Mouse (Mus musculus) forebrain, postnatal 0 days (tissue): Measurements from ENCODE around the gene Prkd2. TPM values are rescaled to one million over a fixed set of nuclear protein-coding genes. Genes with fewer than 3 reads are reported as not detected.

ENCODE experiments used
- ATAC-seq: fragments of 200-750 bp; cut with Nextera tagmentation; 2 replicates; pipeline ENCODE4 v1.8.0; 2017; ENCODE audit warnings: mild to moderate bottlenecking, moderate library complexity
- DNase-seq: peaks from one replicate; pipeline ENCODE4 v3.0.0-alpha.2; 2015
- H3K27ac ChIP-seq: fragments of 300-500 bp; sonication (generic); 2 replicates; pipeline ENCODE4 v1.5.1; 2014; ENCODE audit warnings: low read depth, mild to moderate bottlenecking, antibody characterized with exemption, low read length, moderate library complexity, mixed read lengths
- H3K27me3 ChIP-seq: fragments of 300-500 bp; sonication (generic); 2 replicates; pipeline ENCODE4 v1.6.1; 2014; ENCODE audit warnings: mild to moderate bottlenecking, low read length, mixed read lengths; ENCODE audit not compliant: insufficient read depth
- H3K36me3 ChIP-seq: fragments of 300-500 bp; sonication (generic); 2 replicates; pipeline ENCODE4 v1.6.1; 2014; ENCODE audit warnings: mild to moderate bottlenecking, moderate library complexity; ENCODE audit not compliant: insufficient read depth
- H3K4me1 ChIP-seq: fragments of 300-500 bp; sonication (generic); 2 replicates; pipeline ENCODE4 v1.6.1; 2014; ENCODE audit warnings: antibody characterized with exemption; ENCODE audit not compliant: insufficient read depth
- H3K4me2 ChIP-seq: fragments of 300-500 bp; sonication (generic); 2 replicates; pipeline ENCODE4 v1.6.1; 2014; ENCODE audit warnings: low read depth, mild to moderate bottlenecking, moderate library complexity
- H3K4me3 ChIP-seq: fragments of 300-500 bp; sonication (generic); 2 replicates; pipeline ENCODE4 v1.5.1; 2014; ENCODE audit warnings: low read depth, low read length, mixed read lengths
- H3K9ac ChIP-seq: fragments of 300-500 bp; sonication (generic); 2 replicates; pipeline ENCODE4 v1.6.1; 2014; ENCODE audit warnings: mild to moderate bottlenecking
- H3K9me3 ChIP-seq: fragments of 300-500 bp; sonication (generic); 2 replicates; pipeline ENCODE4 v1.6.1; 2016; ENCODE audit warnings: low read length
- CTCF ChIP-seq: sonication (generic); IDR thresholded peaks from 2 replicates; pipeline ENCODE4 v1.5.1; 2016; ENCODE audit warnings: antibody characterized with exemption, control low read depth, low read depth
- WGBS: fragments of 180-500 bp; shearing (Covaris S2); extraction: QIAGEN DNeasy Blood & Tissue Kit; methylation state at CpG from one replicate; pipeline ENCODE4 v1.1.7; 2014; 5-methylcytosine and 5-hydroxymethylcytosine counted together
- polyA plus RNA-seq: library from polyadenylated mRNA; unstranded; fragments of >200 nt; fragmentation: Nextera tagmentation; extraction: Ambion mirVana; gene quantifications from 2 replicates; pipeline ENCODE4 v1.2.1, GENCODE M21; 2015
- total RNA-seq: library from RNA; depleted of rRNA; stranded (reverse); fragments of >200 nt; gene quantifications from 2 replicates; pipeline ENCODE4 v1.2.3, GENCODE M21; 2014

Gene Prkd2
- total and polyA plus RNA-seq, 2 experiments from 2014 or later: 3.9 to 4.0 TPM

- no peak for TF ChIP-seq CTCF
- Histone ChIP-seq H3K27me3 (no peaks in the 10 kb centered on the region), H3K36me3 (peaks cover under 1% of the 10 kb centered on the region; the same call in 1 of the 2 replicates), H3K9ac (no peak overlapping the region), H3K9me3 (no peaks in the 10 kb centered on the region), H3K27ac (no peak overlapping the region), H3K4me1 (no peaks in the 10 kb centered on the region), H3K4me2 (no peak overlapping the region), H3K4me3 (no peak overlapping the region)
- ATAC-seq (no peak), DNase-seq (no peak)
- 60% methylated on average over 11 of the region's 11 CpGs for WGBS
Observed at GRCm38 (mm10) chr7:16908367-16908766, 65.7 kb downstream of the Prkd2 start.

- H3K27me3 ChIP-seq: no peaks in the 10 kb centered on the region
- no peak overlapping the region for H3K27ac ChIP-seq
- no peak overlapping the region for H3K4me2 ChIP-seq
- DNase-seq (no peak), ATAC-seq (no peak)
- no peak overlapping the region for H3K9ac ChIP-seq
- 73% methylated on average over 11 of the region's 11 CpGs for WGBS
- no peak overlapping the region for H3K4me3 ChIP-seq
- no peaks in the 10 kb centered on the region for H3K9me3 ChIP-seq
- no peaks in the 10 kb centered on the region for H3K4me1 ChIP-seq
- H3K36me3 ChIP-seq: peaks cover 5% of the 10 kb centered on the region; the same call in 1 of the 2 replicates
- TF ChIP-seq CTCF: no peak
Observed at GRCm38 (mm10) chr7:16908859-16909258, 66.2 kb downstream of the Prkd2 start.

GRCm38 (mm10) chr7:16909909-16910308, 67.2 kb downstream of the Prkd2 start:
- Histone ChIP-seq H3K9me3 (no peaks in the 10 kb centered on the region), H3K4me3 (no peak overlapping the region), H3K27me3 (no peaks in the 10 kb centered on the region), H3K9ac (no peak overlapping the region), H3K4me2 (no peak overlapping the region), H3K36me3 (peaks cover 16% of the 10 kb centered on the region), H3K27ac (no peak overlapping the region), H3K4me1 (no peaks in the 10 kb centered on the region)
- 58% methylated on average over 10 of the region's 10 CpGs for WGBS
- DNase-seq (no peak), ATAC-seq (no peak)
- no peak for TF ChIP-seq CTCF

GRCm38 (mm10) chr7:16911904-16912303, 69.2 kb downstream of the Prkd2 start:
- 94% methylated on average over 3 of the region's 3 CpGs for WGBS
- Histone ChIP-seq H3K27ac (no peak overlapping the region), H3K4me3 (no peak overlapping the region), H3K9me3 (no peaks in the 10 kb centered on the region), H3K36me3 (peaks cover 36% of the 10 kb centered on the region), H3K27me3 (no peaks in the 10 kb centered on the region), H3K4me2 (no peak overlapping the region), H3K9ac (no peak overlapping the region), H3K4me1 (no peaks in the 10 kb centered on the region)
- TF ChIP-seq CTCF: no peak
- DNase-seq: no peak
- ATAC-seq: no peak

- no peak for ATAC-seq
- Histone ChIP-seq H3K36me3 (peaks cover 40% of the 10 kb centered on the region), H3K9me3 (no peaks in the 10 kb centered on the region), H3K27ac (no peak overlapping the region), H3K27me3 (no peaks in the 10 kb centered on the region), H3K4me2 (no peak overlapping the region), H3K4me1 (no peaks in the 10 kb centered on the region), H3K4me3 (no peak overlapping the region), H3K9ac (no peak overlapping the region)
- no peak for DNase-seq
- no peak for TF ChIP-seq CTCF
- WGBS: 89% methylated on average over 6 of the region's 6 CpGs
Observed at GRCm38 (mm10) chr7:16912360-16912759, 69.7 kb downstream of the Prkd2 start.

- Histone ChIP-seq H3K27ac (no peak overlapping the region), H3K27me3 (no peaks in the 10 kb centered on the region), H3K4me1 (no peaks in the 10 kb centered on the region), H3K9me3 (no peaks in the 10 kb centered on the region), H3K36me3 (peaks cover 55% of the 10 kb centered on the region), H3K4me2 (no peak overlapping the region), H3K4me3 (no peak overlapping the region), H3K9ac (no peak overlapping the region)
- DNase-seq: peak; percentile 84
- 37% methylated on average over 10 of the region's 10 CpGs for WGBS
- TF ChIP-seq CTCF: peak; percentile 87
- ATAC-seq: peak; percentile 79
Observed at GRCm38 (mm10) chr7:16913806-16914452, 71.2 kb downstream of the Prkd2 start.

- Histone ChIP-seq H3K9ac (no peak overlapping the region), H3K4me1 (no peaks in the 10 kb centered on the region), H3K27ac (no peak overlapping the region), H3K4me3 (no peak overlapping the region), H3K27me3 (no peaks in the 10 kb centered on the region), H3K9me3 (no peaks in the 10 kb centered on the region), H3K36me3 (peaks cover 61% of the 10 kb centered on the region), H3K4me2 (no peak overlapping the region)
- 83% methylated on average over 18 of the region's 18 CpGs for WGBS
- ATAC-seq (no peak; the same call in 1 of the 2 replicates), DNase-seq (no peak)
- no peak for TF ChIP-seq CTCF
Observed at GRCm38 (mm10) chr7:16914453-16915343, 72.0 kb downstream of the Prkd2 start.
